Mouse (Mus musculus) hindbrain, embryonic 15.5 days (tissue): ENCODE results near the gene Reep6. TPM values are rescaled to one million over a fixed set of nuclear protein-coding genes. Genes with fewer than 3 reads are reported as not detected.

Experiments used
- ATAC-seq: fragments of 200-750 bp; cut with Nextera tagmentation; 2 replicates; pipeline ENCODE4 v1.8.0; 2017; ENCODE audit warnings: low read depth, moderate number of reproducible peaks, moderate TSS enrichment; ENCODE audit not compliant: low FRiP score
- H3K27ac ChIP-seq: fragments of 300-500 bp; sonication (generic); replicated peaks from 2 replicates; pipeline ENCODE4 v1.5.1; 2015; ENCODE audit warnings: mild to moderate bottlenecking, inconsistent platforms
- H3K27me3 ChIP-seq: fragments of 300-500 bp; sonication (generic); 2 replicates; pipeline ENCODE4 v1.6.1; 2015; ENCODE audit warnings: control low read depth, inconsistent platforms
- H3K36me3 ChIP-seq: fragments of 300-500 bp; sonication (generic); 2 replicates; pipeline ENCODE4 v1.6.1; 2015; ENCODE audit warnings: control low read depth, inconsistent platforms
- H3K4me1 ChIP-seq: fragments of 300-500 bp; sonication (generic); replicated peaks from 2 replicates; pipeline ENCODE4 v1.6.1; 2015; ENCODE audit warnings: control low read depth, inconsistent platforms
- H3K4me2 ChIP-seq: fragments of 300-500 bp; sonication (generic); 2 replicates; pipeline ENCODE4 v1.6.1; 2015; ENCODE audit warnings: moderate library complexity, mild to moderate bottlenecking, inconsistent platforms
- H3K4me3 ChIP-seq: fragments of 300-500 bp; sonication (generic); 2 replicates; pipeline ENCODE4 v1.5.1; 2015; ENCODE audit warnings: mild to moderate bottlenecking, inconsistent platforms
- H3K9ac ChIP-seq: fragments of 300-500 bp; sonication (generic); 2 replicates; pipeline ENCODE4 v1.6.1; 2015; ENCODE audit warnings: inconsistent platforms
- H3K9me3 ChIP-seq: fragments of 300-500 bp; sonication (generic); 2 replicates; pipeline ENCODE4 v1.6.1; 2016; ENCODE audit warnings: control low read depth, inconsistent platforms
- WGBS: fragments of 180-500 bp; shearing (Covaris S2); methylation state at CpG from one replicate; pipeline ENCODE4 v1.1.7; 2015; 5-methylcytosine and 5-hydroxymethylcytosine counted together
- polyA plus RNA-seq: library from polyadenylated mRNA; unstranded; fragments of >200 nt; fragmentation: Nextera tagmentation; extraction: Ambion mirVana; gene quantifications from 2 replicates; pipeline ENCODE4 v1.2.1, GENCODE M21; 2015

Gene Reep6
- polyA plus RNA-seq, 1 experiment from 2014 or later, result 7.1 TPM

DNA sequence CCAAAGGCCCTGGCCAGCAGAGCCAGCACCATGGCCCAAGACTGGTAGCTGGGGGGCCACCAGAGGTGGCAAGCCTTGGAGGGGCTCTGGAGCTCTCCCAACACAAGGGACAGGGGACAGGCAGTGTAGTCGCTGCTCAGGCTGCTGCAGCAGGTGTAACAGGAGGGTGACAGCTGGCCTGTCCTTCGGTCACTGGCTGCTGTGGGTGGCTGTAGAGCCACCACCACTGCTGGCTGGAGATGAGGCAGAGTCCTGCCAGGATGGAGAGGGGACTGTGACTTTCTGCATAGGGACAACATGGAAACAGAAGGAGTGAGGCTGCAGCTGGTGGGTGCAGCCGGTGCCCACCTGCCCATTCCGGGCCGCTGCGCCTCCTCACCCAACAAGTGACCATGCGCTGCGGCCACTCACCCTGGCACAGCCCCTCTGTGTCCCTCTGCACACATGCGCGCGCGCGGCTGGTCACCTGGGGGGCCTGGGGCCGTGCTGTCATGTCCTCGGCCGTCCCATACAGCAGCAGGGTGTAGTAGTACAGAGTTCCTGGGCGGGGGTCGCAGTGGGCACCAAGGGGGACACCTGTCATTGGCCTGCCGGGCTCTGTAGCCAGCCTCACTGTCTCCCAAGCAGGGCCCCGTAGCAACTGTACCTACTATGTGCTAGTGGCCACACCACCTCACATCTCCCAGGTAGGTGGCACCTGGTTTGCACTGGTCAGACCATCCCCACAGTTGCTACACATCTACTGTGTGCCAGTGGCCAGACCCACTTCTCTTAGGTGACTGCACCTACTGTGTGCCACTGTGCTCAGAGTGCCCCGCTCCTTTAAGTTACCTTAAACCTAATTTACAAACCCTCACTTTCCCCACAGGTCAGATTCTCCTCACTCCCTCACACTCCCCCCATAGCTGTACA lies 7.8 kb upstream of the Reep6 start:
- H3K9ac ChIP-seq, result no peak overlapping the region
- no peaks in the 10 kb centered on the region for H3K9me3 ChIP-seq
- WGBS, result 90% methylated on average over 21 of the region's 21 CpGs
- ATAC-seq, result no peak
- peaks cover 10% of the 10 kb centered on the region for H3K36me3 ChIP-seq
- H3K27ac ChIP-seq, result no peak overlapping the region
- peak overlapping the region; percentile 93 for H3K4me2 ChIP-seq
- no peaks in the 10 kb centered on the region for H3K27me3 ChIP-seq
- peaks cover 28% of the 10 kb centered on the region for H3K4me1 ChIP-seq
- peak overlapping the region; percentile 50; the same call in 1 of the 2 replicates for H3K4me3 ChIP-seq

DNA sequence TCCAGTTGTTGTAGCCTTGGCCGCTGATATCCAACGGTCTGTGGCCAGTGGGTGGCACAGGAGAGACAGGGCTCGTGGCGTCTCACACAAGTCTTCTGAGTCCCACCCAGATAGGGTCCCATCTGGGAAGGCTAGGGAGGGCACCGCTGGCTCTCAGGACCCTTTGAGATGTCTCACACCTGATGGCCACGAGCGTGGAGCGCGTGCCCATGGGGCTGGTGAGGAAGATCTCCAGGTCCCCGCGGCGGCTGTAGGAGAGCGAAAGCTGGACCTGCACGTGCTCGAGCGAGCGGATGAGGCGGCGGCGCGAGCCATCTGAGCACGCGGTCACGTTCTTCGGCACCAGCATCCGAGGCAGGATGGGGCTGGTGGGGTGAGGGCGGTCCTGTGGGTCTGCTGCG lies 6.9 kb upstream of the Reep6 start:
- peaks cover 28% of the 10 kb centered on the region for H3K4me1 ChIP-seq
- H3K9ac ChIP-seq, result peak overlapping the region; percentile 51
- no peaks in the 10 kb centered on the region for H3K27me3 ChIP-seq
- H3K36me3 ChIP-seq, result peaks cover 1% of the 10 kb centered on the region; the same call in 1 of the 2 replicates
- 3% methylated on average over 28 of the region's 28 CpGs for WGBS
- peak overlapping the region; percentile 50 for H3K4me3 ChIP-seq
- peak overlapping the region; percentile 93 for H3K4me2 ChIP-seq
- 0 out of 2 replicates have a peak, but pooled peaks have one; percentile 3 for ATAC-seq
- no peak overlapping the region for H3K27ac ChIP-seq
- H3K9me3 ChIP-seq, result no peaks in the 10 kb centered on the region

DNA sequence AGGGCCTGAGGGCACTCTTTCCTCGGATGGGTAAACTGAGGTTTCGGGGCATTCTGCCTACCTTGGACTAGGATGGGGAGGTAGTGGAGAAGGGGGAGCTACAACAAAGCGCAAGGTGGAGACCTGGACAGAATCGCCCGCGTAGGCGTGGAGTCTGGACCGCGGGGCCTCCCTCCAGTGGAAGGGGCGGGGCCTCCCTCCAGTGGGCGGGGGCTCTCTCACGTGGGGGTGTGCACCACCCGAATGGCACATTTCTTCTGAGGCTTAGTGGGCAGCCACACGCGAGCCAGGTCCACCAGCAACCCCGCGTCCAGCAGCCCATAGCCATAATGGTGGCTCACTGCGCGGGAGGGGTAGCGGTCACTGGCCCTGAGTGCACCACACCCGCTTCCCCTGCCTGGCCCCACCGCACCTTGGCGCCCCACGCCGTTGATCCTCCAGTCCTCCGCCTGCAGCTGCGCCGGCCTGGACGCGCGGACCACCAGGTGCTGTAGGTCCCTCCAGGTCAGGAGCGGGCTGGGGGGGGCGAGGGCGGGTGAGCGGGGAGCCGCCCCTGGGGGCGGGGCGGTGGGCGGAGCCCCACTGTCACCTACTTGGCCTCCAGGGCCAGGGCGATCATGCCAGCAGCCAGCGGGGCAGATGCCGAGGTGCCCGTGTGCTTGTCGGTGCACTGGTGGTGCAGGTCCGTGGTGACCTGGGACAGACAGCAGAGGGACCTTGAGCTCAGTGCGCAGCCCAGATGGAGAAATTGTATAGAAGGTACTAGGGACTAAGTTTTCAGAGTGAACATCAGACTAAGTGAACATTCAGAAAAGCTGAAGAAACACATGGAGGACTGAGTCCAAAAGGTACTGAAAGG lies 6.3 kb upstream of the Reep6 start:
- peak overlapping the region; percentile 50 for H3K4me3 ChIP-seq
- 0 out of 2 replicates have a peak, but pooled peaks have one; percentile 9 for ATAC-seq
- H3K4me2 ChIP-seq, result peak overlapping the region; percentile 93
- 1% methylated on average over 46 of the region's 46 CpGs for WGBS
- H3K27me3 ChIP-seq, result no peaks in the 10 kb centered on the region
- H3K36me3 ChIP-seq, result no peaks in the 10 kb centered on the region
- H3K27ac ChIP-seq, result no peak overlapping the region; the same call in 1 of the 2 replicates
- H3K4me1 ChIP-seq, result peaks cover 26% of the 10 kb centered on the region
- no peaks in the 10 kb centered on the region for H3K9me3 ChIP-seq
- H3K9ac ChIP-seq, result peak overlapping the region; percentile 51

DNA sequence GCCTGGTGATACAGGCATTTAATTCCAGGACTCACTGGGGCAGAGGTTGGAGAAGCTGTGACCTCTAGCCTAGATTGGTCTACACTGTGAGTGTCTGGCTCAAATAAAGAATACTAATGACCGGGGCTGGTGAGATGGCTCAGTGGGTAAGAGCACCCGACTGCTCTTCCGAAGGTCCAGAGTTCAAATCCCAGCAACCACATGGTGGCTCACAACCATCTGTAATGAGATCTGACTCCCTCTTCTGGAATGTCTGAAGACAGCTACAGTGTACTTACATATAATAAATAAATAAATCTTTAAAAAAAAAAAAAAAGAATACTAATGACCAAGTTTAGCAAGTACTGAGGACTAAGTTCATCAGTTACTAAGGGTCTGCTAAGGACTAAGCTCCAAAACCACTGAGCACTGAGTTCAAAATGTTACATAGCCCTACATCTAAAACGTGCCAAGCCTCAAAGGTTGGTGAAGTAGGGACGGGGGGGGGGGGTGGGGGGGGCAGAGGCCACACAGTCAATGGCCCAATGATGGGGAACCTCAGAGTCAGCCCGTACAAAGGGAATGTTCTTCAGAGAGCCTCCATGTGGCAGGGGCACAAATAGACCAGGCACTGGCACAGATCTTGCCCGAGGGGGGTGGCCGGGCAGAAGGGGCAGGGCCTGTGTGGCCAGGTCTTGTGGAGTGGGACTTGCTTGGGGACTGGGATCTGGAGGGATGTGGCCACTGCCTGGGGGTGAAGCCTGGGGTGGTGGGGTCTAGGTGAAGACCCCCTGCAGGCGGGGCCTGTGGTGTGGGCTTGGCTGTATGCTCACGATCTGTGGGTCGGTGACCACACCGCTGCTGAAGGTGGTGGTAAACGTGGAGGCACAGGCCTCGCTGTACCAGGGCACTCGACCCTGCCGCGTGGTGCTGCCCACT lies 5.4 kb upstream of the Reep6 start:
- Histone ChIP-seq H3K36me3 (no peaks in the 10 kb centered on the region), H3K4me1 (peaks cover 22% of the 10 kb centered on the region), H3K9ac (no peak overlapping the region), H3K9me3 (no peaks in the 10 kb centered on the region), H3K27ac (no peak overlapping the region), H3K4me3 (no peak overlapping the region), H3K27me3 (no peaks in the 10 kb centered on the region), H3K4me2 (0 out of 2 replicates have a peak overlapping the region, but pooled peaks have one; percentile 93)
- ATAC-seq, result no peak
- 73% methylated on average over 17 of the region's 17 CpGs for WGBS

DNA sequence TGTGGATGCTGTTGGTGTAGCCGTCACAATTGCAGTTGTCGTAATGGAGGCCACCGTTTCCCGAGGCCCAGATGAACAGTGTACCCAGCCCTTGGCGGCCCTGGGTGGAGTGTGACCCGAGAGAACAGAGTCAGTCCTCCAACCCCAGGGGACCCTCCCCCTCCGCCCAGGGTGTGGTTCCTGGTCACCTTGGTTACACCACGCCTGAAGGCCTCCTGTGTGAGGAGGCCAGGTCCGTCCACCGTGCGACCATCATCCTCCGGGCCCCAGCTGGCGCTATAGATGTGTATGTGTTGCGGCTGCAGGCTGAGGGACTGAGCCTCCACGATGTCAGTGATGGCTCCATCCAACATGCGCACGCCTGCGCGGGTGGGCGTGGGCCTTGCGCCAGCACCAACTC lies 4.7 kb upstream of the Reep6 start:
- no peak overlapping the region for H3K9ac ChIP-seq
- no peak for ATAC-seq
- H3K4me1 ChIP-seq, result peaks cover 16% of the 10 kb centered on the region
- WGBS, result 82% methylated on average over 21 of the region's 21 CpGs
- H3K4me3 ChIP-seq, result no peak overlapping the region
- H3K36me3 ChIP-seq, result no peaks in the 10 kb centered on the region
- no peak overlapping the region for H3K27ac ChIP-seq
- H3K27me3 ChIP-seq, result no peaks in the 10 kb centered on the region
- no peaks in the 10 kb centered on the region for H3K9me3 ChIP-seq
- H3K4me2 ChIP-seq, result no peak overlapping the region

DNA sequence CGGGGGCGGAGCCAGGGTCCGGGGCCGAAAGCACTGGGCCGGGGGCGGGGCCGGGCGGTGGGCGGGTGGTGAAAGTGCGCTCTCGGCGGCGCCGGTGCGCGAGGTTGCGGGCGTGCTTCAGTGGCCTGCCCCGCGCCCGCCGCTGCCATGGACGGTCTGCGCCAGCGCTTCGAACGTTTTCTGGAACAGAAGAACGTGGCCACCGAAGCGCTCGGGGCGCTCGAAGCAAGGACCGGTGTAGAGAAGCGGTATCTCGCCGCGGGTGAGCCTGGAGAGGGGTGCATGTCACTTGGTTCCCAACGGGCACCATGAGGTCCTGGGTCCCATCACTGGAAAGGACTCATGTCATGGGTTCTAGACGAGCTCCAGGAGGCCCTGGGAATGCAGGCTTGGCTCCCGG lies 331 bp downstream of the Reep6 start:
- Histone ChIP-seq H3K9me3 (no peaks in the 10 kb centered on the region), H3K36me3 (no peaks in the 10 kb centered on the region), H3K9ac (peak overlapping the region; percentile 45), H3K27ac (no peak overlapping the region), H3K27me3 (no peaks in the 10 kb centered on the region), H3K4me3 (peak overlapping the region; percentile 50), H3K4me1 (peaks cover 12% of the 10 kb centered on the region), H3K4me2 (peak overlapping the region; percentile 91)
- WGBS, result 3% methylated on average over 37 of the region's 41 CpGs
- no peak for ATAC-seq

DNA sequence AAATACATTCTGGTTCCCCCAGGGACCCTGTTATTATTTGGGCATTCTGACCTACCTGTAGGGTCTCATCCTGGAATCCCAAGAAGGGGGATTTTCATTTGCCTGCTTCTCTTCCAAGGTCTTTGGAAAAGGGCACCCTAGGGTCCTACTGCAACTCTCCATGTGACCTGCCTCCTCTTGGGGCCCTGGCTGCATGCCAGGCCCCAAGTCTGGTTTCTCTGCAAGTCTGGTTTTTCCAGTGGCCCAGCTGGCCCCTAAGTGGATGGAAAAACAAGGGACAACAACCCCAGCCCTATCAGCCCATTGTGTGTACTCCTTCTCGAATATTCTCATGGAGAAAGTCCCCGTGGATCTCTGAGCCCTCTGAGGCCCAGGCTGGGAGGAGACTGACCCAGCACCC lies 1.1 kb downstream of the Reep6 start:
- no peak overlapping the region for H3K27ac ChIP-seq
- H3K9me3 ChIP-seq, result no peaks in the 10 kb centered on the region
- WGBS, result 75% methylated on average over 2 of the region's 2 CpGs
- no peak for ATAC-seq
- no peaks in the 10 kb centered on the region for H3K36me3 ChIP-seq
- H3K9ac ChIP-seq, result no peak overlapping the region
- no peaks in the 10 kb centered on the region for H3K27me3 ChIP-seq
- peaks cover 12% of the 10 kb centered on the region for H3K4me1 ChIP-seq
- H3K4me3 ChIP-seq, result peak overlapping the region; percentile 50; the same call in 1 of the 2 replicates
- peak overlapping the region; percentile 91 for H3K4me2 ChIP-seq

DNA sequence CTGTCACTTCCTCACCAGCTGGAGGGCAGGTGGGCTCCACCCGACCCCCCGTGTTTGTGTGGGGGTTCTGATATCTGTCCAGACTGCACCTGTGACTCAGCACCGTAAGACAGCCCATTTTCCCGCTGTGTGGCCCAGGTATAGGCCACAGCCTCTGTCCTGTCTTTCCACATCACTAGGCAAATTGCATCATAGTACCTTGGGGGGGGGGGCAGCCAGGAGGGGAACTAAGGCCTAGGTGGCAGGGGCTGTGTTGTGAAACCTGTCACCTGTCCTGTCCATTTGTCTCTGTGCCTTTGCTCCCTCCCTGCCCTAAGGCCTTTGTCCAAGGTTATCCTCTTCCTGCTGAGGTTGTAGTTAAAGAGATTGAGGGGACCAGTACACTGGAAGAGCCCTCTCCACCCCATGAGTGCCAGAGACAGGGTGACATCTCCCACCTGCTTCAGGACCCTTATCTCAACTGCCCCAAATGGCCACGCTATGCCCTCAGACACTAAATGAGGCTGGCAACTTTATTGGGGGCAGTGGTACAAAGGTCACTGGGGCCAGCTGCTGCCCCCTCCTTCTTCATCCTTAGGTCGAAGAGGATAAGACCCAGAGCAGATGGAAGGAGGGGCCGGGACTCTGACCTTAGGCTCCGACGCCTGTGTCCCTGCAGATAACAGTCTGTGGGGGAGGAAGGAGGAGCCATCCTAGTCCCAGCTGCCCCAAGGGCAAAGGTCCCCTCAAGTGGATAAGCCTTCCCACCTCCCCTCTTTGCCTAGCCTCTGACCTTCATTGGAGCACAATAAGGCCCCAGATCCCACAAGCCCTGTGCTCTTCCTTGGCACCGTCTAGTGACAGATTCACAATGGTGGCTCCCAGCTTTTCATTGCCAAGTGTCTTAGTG lies 2.1 kb downstream of the Reep6 start:
- 75% methylated on average over 10 of the region's 10 CpGs for WGBS
- ATAC-seq, result no peak

DNA sequence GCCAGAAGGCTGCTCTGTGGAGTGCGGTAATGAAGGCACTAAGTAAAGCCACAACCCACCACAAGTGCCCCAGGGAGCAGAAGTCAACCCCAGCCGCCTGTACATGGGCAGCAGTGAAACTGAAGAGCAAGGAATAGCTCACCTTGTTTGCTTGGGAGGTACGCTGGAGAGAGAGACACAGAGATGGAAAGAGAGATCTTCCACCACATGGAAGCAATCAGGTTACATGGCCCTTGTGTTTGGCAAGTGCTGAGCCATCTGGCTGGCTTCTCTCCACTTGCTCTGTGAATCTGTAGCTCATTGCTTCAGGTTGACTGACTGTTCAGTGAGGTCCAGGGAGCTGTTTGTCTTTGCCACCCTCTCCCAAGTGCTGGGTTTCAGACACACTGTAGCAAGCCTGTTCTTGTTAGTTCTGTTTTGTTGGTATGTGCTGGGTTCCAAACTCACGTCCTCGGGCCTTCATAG lies 2.8 kb downstream of the Reep6 start:
- Histone ChIP-seq H3K4me2 (no peak overlapping the region), H3K4me1 (peaks cover 12% of the 10 kb centered on the region), H3K27me3 (no peaks in the 10 kb centered on the region), H3K9ac (no peak overlapping the region), H3K9me3 (no peaks in the 10 kb centered on the region), H3K27ac (no peak overlapping the region), H3K4me3 (no peak overlapping the region), H3K36me3 (no peaks in the 10 kb centered on the region)
- 81% methylated on average over 5 of the region's 5 CpGs for WGBS
- ATAC-seq, result no peak

More for the DNA sequence above, 2.1 kb downstream of the Reep6 start:
- no peaks in the 10 kb centered on the region for H3K36me3 ChIP-seq
- no peak overlapping the region for H3K27ac ChIP-seq
- peaks cover 12% of the 10 kb centered on the region for H3K4me1 ChIP-seq
- no peak overlapping the region for H3K9ac ChIP-seq
- no peak overlapping the region for H3K4me2 ChIP-seq
- no peak overlapping the region for H3K4me3 ChIP-seq
- H3K9me3 ChIP-seq, result no peaks in the 10 kb centered on the region
- no peaks in the 10 kb centered on the region for H3K27me3 ChIP-seq

DNA sequence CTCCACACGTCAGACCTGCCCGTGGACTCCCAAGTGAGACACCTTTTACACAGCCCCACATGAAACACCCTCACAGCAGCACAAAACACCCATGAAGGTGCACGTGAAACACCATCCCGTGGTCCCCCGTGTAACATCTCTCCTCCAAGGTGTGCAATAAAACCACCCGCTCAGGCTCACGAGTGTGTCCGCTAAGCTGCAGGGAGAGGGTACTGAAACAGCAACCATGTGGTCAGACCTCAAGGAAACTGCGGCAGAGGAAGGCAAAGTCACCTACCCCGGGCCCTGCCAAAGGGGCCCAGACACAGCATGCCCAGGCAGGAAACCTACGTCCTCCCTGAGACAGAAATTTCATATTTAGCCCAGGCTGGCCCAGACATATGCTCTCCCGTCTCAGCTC lies 6.5 kb downstream of the Reep6 start:
- ATAC-seq, result no peak
- Histone ChIP-seq H3K9ac (no peak overlapping the region), H3K9me3 (no peaks in the 10 kb centered on the region), H3K27ac (no peak overlapping the region), H3K4me3 (no peak overlapping the region), H3K4me2 (no peak overlapping the region), H3K27me3 (peaks cover 11% of the 10 kb centered on the region), H3K4me1 (no peaks in the 10 kb centered on the region; the same call in 1 of the 2 replicates), H3K36me3 (no peaks in the 10 kb centered on the region)
- WGBS, result 91% methylated on average over 12 of the region's 12 CpGs
